Mouse (Mus musculus) heart, embryonic 14.5 days (tissue): ENCODE data around the gene Dnajb2. TPM values are rescaled to one million over a fixed set of nuclear protein-coding genes. Genes with fewer than 3 reads are reported as not detected.

Source experiments
- ATAC-seq: fragments of 200-750 bp; cut with Nextera tagmentation; 2 replicates; pipeline ENCODE4 v1.8.0; 2017; ENCODE audit warnings: low read depth, moderate TSS enrichment; ENCODE audit not compliant: insufficient number of reproducible peaks, insufficient read depth, low FRiP score
- H3K27ac ChIP-seq, 2 experiments: fragments of 200-500 bp in 1 of 2; fragments of 300-500 bp in 1 of 2; sonication (generic) in 1 of 2; replicated peaks in 1 of 2; 2 replicates each; pipeline ENCODE4 v1.5.1; 2012 to 2014; ENCODE audit warnings: low read depth in 2 of 2, low read length in 2 of 2, control low read depth in 1 of 2, mild to moderate bottlenecking in 1 of 2, mixed read lengths in 1 of 2; ENCODE audit not compliant: control insufficient read depth in 1 of 2, insufficient read depth in 1 of 2
- H3K27me3 ChIP-seq: fragments of 300-500 bp; sonication (generic); 2 replicates; pipeline ENCODE4 v1.6.1; 2014; ENCODE audit warnings: mild to moderate bottlenecking, low read length, control low read depth; ENCODE audit not compliant: control insufficient read depth, insufficient read depth
- H3K36me3 ChIP-seq: fragments of 300-500 bp; sonication (generic); 2 replicates; pipeline ENCODE4 v1.6.1; 2014; ENCODE audit warnings: mild to moderate bottlenecking, control low read depth, low read length, mixed read lengths; ENCODE audit not compliant: control insufficient read depth, insufficient read depth
- H3K4me1 ChIP-seq, 2 experiments: fragments of 200-500 bp in 1 of 2; fragments of 300-500 bp in 1 of 2; sonication (generic) in 1 of 2; 2 replicates each; pipeline ENCODE4 v1.6.1; 2012 to 2014; ENCODE audit warnings: low read length in 2 of 2, control low read depth in 1 of 2, mixed read lengths in 1 of 2; ENCODE audit not compliant: control insufficient read depth in 2 of 2, insufficient read depth in 2 of 2
- H3K4me2 ChIP-seq: fragments of 300-500 bp; sonication (generic); 2 replicates; pipeline ENCODE4 v1.6.1; 2014; ENCODE audit warnings: mild to moderate bottlenecking, low read length
- H3K4me3 ChIP-seq, 2 experiments: fragments of 200-500 bp in 1 of 2; fragments of 300-500 bp in 1 of 2; sonication (generic) in 1 of 2; 2 replicates each; pipeline ENCODE4 v1.5.1; 2012 to 2014; ENCODE audit warnings: low read length in 2 of 2, mild to moderate bottlenecking in 2 of 2, control low read depth in 1 of 2, low read depth in 1 of 2, moderate library complexity in 1 of 2; ENCODE audit not compliant: control insufficient read depth in 1 of 2, insufficient read depth in 1 of 2
- H3K9ac ChIP-seq: fragments of 300-500 bp; sonication (generic); 2 replicates; pipeline ENCODE4 v1.6.1; 2014; ENCODE audit warnings: mild to moderate bottlenecking, low read length
- H3K9me3 ChIP-seq: fragments of 300-500 bp; sonication (generic); 2 replicates; pipeline ENCODE4 v1.6.1; 2016; ENCODE audit warnings: low read length, control low read depth; ENCODE audit not compliant: control insufficient read depth
- WGBS: fragments of 180-500 bp; shearing (Covaris S2); extraction: QIAGEN DNeasy Blood & Tissue Kit; methylation state at CpG from one replicate; pipeline ENCODE4 v1.1.7; 2014; 5-methylcytosine and 5-hydroxymethylcytosine counted together
- polyA plus RNA-seq: library from polyadenylated mRNA; unstranded; fragments of >200 nt; fragmentation: Nextera tagmentation; extraction: Ambion mirVana; gene quantifications from 2 replicates; pipeline ENCODE4 v1.2.1, GENCODE M21; 2014

Gene Dnajb2
- polyA plus RNA-seq, 1 experiment from 2014 or later = 16.9 TPM

DNA sequence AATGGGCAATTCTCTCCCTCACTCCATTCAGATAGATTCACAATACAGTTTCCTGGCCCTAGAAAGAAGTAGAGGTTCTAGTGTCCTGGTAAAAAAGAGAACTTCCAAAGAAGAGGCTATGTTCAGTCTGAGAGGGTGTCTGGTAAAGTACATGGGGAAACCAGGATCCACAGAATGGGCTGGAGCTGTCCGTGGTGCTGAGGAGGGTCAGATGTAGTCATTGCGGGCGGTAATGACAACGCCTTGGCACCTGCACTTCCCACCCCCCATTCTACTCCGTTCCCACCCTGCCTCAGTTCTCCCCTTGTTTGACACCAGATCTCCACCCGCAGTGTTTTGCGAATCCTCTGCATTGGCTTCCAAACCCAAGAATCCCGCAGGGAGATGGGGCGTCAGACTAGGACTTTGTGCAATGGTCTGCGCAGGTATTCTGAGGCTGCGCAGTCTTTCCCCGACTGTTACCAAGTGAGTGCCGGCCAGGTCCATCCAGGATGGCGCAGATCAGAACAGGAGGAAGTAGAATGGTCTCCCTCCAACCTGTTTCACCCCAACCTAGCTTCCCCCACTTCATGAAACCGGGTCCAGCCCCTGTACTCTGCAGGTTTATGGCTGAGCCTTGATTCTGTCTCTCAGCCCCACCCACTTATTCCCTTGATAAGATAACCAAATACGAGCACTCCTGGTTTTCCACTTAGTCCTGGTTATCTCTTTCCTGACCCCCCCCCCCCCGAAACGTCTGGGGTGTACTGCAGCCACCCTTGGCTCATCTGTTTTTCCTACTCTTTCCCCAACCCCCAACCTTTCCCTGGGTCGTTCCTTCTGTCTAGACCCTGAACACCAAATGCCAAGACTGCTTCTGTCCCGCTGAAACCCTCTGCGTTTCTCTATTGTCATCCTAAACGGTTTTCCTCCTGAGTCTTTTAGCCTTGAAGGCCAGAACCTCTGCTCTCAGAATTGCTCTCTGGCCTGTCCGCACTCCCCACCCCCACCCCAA is 41.3 kb downstream of the Dnajb2 start:
- H3K9me3 ChIP-seq = peaks cover 5% of the 10 kb centered on the region; the same call in 1 of the 2 replicates
- WGBS = 7% methylated on average over 23 of the region's 23 CpGs
- H3K4me3 ChIP-seq = no peak overlapping the region
- H3K36me3 ChIP-seq = no peaks in the 10 kb centered on the region
- H3K4me1 ChIP-seq = no peaks in the 10 kb centered on the region
- peaks cover 30% of the 10 kb centered on the region for H3K27me3 ChIP-seq
- H3K27ac ChIP-seq = no peak overlapping the region
- no peak overlapping the region for H3K4me2 ChIP-seq
- H3K9ac ChIP-seq = no peak overlapping the region
- ATAC-seq = no peak

DNA sequence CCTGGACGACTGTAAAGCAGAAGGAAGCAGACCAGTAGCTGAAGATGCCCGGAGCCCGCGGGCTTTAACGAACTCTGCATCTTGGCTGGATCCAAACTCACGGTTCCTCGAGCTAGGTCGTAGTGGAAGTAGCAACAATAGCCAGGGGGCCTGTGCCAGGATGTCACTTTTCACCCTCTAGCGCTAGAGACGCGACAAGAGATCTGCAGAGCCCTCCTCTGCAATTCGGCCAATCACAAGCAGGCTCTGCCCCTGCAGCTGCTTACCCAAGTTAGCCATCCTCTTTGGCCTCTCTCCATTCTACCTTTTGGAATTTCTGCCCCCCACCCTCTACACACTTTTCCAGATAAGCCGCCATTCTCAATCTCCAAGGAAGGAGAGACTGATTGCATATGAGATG is 42.0 kb downstream of the Dnajb2 start, which contains the start of gene Resp18:
Resp18 (minus strand) TSS at position 188 of the 400 bp plus-strand sequence.
- H3K27me3 ChIP-seq = peaks cover 30% of the 10 kb centered on the region
- no peak within 1 kb of the TSS for H3K27ac ChIP-seq
- 8% methylated on average over 13 of the region's 13 CpGs for WGBS

GRCm38 (mm10) chr1:75283017-75283416 is 46.8 kb downstream of the Dnajb2 start:
- H3K4me1 ChIP-seq = no peaks in the 10 kb centered on the region
- H3K27ac ChIP-seq = no peak overlapping the region
- H3K9ac ChIP-seq = no peak overlapping the region
- H3K36me3 ChIP-seq = no peaks in the 10 kb centered on the region
- no peak overlapping the region for H3K4me3 ChIP-seq
- peaks cover 13% of the 10 kb centered on the region for H3K27me3 ChIP-seq
- WGBS = 78% methylated on average over 5 of the region's 5 CpGs
- H3K4me2 ChIP-seq = no peak overlapping the region
- no peak for ATAC-seq
- H3K9me3 ChIP-seq = peaks cover 5% of the 10 kb centered on the region; the same call in 1 of the 2 replicates

More for the DNA sequence above, 42.0 kb downstream of the Dnajb2 start, which contains the start of gene Resp18:
- Histone ChIP-seq H3K36me3 (no peaks in the 10 kb centered on the region), H3K9me3 (peaks cover 5% of the 10 kb centered on the region; the same call in 1 of the 2 replicates), H3K4me2 (no peak within 1 kb of the TSS), H3K4me3 (no peak within 1 kb of the TSS), H3K4me1 (no peaks in the 10 kb centered on the region), H3K9ac (no peak within 1 kb of the TSS)
- ATAC-seq = no peak

GRCm38 (mm10) chr1:75284911-75285310 is 48.7 kb downstream of the Dnajb2 start:
- Histone ChIP-seq H3K4me2 (no peak overlapping the region), H3K4me1 (no peaks in the 10 kb centered on the region), H3K36me3 (no peaks in the 10 kb centered on the region), H3K4me3 (no peak overlapping the region), H3K9ac (no peak overlapping the region), H3K27me3 (no peaks in the 10 kb centered on the region; the same call in 1 of the 2 replicates), H3K9me3 (peaks cover 5% of the 10 kb centered on the region; the same call in 1 of the 2 replicates), H3K27ac (no peak overlapping the region)
- 76% methylated on average over 7 of the region's 7 CpGs for WGBS
- ATAC-seq = no peak

GRCm38 (mm10) chr1:75289376-75289775 is 53.2 kb downstream of the Dnajb2 start:
- Histone ChIP-seq H3K27ac (no peak overlapping the region), H3K36me3 (no peaks in the 10 kb centered on the region), H3K9me3 (no peaks in the 10 kb centered on the region), H3K4me2 (no peak overlapping the region), H3K4me1 (peaks cover 14 to 16% of the 10 kb centered on the region in 2 experiments), H3K27me3 (no peaks in the 10 kb centered on the region; the same call in 1 of the 2 replicates), H3K9ac (no peak overlapping the region), H3K4me3 (no peak overlapping the region)
- ATAC-seq = no peak
- 14% methylated on average over 7 of the region's 7 CpGs for WGBS

DNA sequence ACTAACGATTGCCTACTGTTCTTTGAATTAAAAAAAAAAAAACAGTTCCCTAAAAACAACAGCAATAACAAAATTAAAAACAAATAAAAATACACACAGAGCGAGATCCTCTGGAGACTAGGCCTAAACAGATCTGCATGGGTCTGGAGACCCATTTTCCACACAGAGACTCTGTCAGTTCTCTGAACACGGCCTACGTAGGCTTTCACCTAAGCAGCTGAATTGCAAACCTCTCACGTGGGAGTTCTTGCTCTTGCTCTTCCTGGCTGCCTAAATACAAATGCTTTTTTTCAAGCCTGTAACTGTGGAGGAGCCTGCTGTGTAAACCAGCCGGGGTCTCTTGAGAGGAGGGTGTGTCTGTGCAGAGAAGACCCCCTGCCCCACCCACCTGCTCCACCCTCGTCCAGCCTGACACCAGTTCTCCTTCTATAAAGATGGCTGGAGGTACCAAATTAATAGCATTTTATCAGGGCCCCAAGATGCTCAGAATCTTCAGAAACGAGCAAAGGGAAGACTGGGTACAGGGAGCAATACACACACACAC is 53.8 kb downstream of the Dnajb2 start:
- Histone ChIP-seq H3K9ac (no peak overlapping the region), H3K4me1 (peaks cover 14 to 16% of the 10 kb centered on the region in 2 experiments), H3K4me2 (no peak overlapping the region), H3K9me3 (no peaks in the 10 kb centered on the region), H3K4me3 (no peak overlapping the region), H3K27me3 (no peaks in the 10 kb centered on the region; the same call in 1 of the 2 replicates), H3K27ac (no peak overlapping the region), H3K36me3 (no peaks in the 10 kb centered on the region)
- no peak for ATAC-seq
- 54% methylated on average over 8 of the region's 8 CpGs for WGBS

- Histone ChIP-seq H3K27ac (no peak overlapping the region), H3K9ac (no peak overlapping the region), H3K4me2 (no peak overlapping the region), H3K36me3 (no peaks in the 10 kb centered on the region), H3K4me3 (no peak overlapping the region), H3K9me3 (no peaks in the 10 kb centered on the region), H3K4me1 (peaks cover 14 to 16% of the 10 kb centered on the region in 2 experiments), H3K27me3 (no peaks in the 10 kb centered on the region; the same call in 1 of the 2 replicates)
- no peak for ATAC-seq
Observed at GRCm38 (mm10) chr1:75290582-75290981, 54.4 kb downstream of the Dnajb2 start.
